Mouse (Mus musculus): ENCODE measurements around the gene Polg2. TPM values are rescaled to one million over a fixed set of nuclear protein-coding genes. Genes with fewer than 3 reads are reported as not detected.
"Not testable (repeated sequence)": the region's sequence is repeated elsewhere in the genome, so short reads cannot be mapped to it uniquely, and the experiment has no call there.

The Polg2 gene
- total RNA-seq, 2 experiments from 2014 or later: 11.1 to 13.3 TPM

GRCm38 (mm10) chr11:106728402-106729366 lies 50.7 kb downstream of the Polg2 start:
- no peak for ATAC-seq (ENCODE audit: poor library complexity, severe bottlenecking)

GRCm38 (mm10) chr11:106727967-106728366 lies 51.4 kb downstream of the Polg2 start:
- ATAC-seq (ENCODE audit: poor library complexity, severe bottlenecking): no peak

GRCm38 (mm10) chr11:106724916-106725235 lies 54.5 kb downstream of the Polg2 start:
- ATAC-seq (ENCODE audit: poor library complexity, severe bottlenecking): not testable (repeated sequence)

- ATAC-seq (ENCODE audit: poor library complexity, severe bottlenecking): no peak
Observed at GRCm38 (mm10) chr11:106724176-106724915, 55.0 kb downstream of the Polg2 start.

GRCm38 (mm10) chr11:106723611-106724125 lies 55.7 kb downstream of the Polg2 start:
- no peak for ATAC-seq (ENCODE audit: poor library complexity, severe bottlenecking)

- ATAC-seq (ENCODE audit: poor library complexity, severe bottlenecking): peak; percentile 59; the same call in 1 of the 2 replicates
Observed at GRCm38 (mm10) chr11:106722831-106723361, 56.4 kb downstream of the Polg2 start.

- ATAC-seq (ENCODE audit: poor library complexity, severe bottlenecking): no peak
Observed at GRCm38 (mm10) chr11:106720379-106720778, 59.0 kb downstream of the Polg2 start.

Other genes with a start within 250 kb of the Polg2 start
- gene Tex2, start 166.1 kb downstream of the Polg2 start, total RNA-seq (2015): 27.4 and 30.3 TPM in 2 replicates
- 39.8 and 43.5 TPM in 2 replicates for gene Tex2, start 166.1 kb downstream of the Polg2 start, total RNA-seq (2017)
- 25.0 and 26.2 TPM in 2 replicates for gene Pecam1, start 28.9 kb downstream of the Polg2 start, total RNA-seq (2015)
- 22.6 and 24.4 TPM in 2 replicates for gene Pecam1, start 28.9 kb downstream of the Polg2 start, total RNA-seq (2017)
- gene Milr1, start 28.3 kb downstream of the Polg2 start, total RNA-seq (2015): 195 and 212 TPM in 2 replicates
- gene Milr1, start 28.3 kb downstream of the Polg2 start, total RNA-seq (2017): 204 and 237 TPM in 2 replicates
- 755 and 789 TPM in 2 replicates for gene Ddx5, start 9.6 kb upstream of the Polg2 start, total RNA-seq (2015)
- gene Ddx5, start 9.6 kb upstream of the Polg2 start, total RNA-seq (2017): 996 and 1,155 TPM in 2 replicates
- gene Cep95, start 9.7 kb upstream of the Polg2 start, total RNA-seq (2015): 15.8 and 16.5 TPM in 2 replicates
- 12.2 and 18.6 TPM in 2 replicates for gene Cep95, start 9.7 kb upstream of the Polg2 start, total RNA-seq (2017)
- 27.0 and 28.6 TPM in 2 replicates for gene Smurf2, start 141.2 kb upstream of the Polg2 start, total RNA-seq (2015)
- gene Smurf2, start 141.2 kb upstream of the Polg2 start, total RNA-seq (2017): 34.1 and 38.5 TPM in 2 replicates
- 355 and 377 TPM in 2 replicates for gene Kpna2, start 220.0 kb upstream of the Polg2 start, total RNA-seq (2015)
- 262 and 286 TPM in 2 replicates for gene Kpna2, start 220.0 kb upstream of the Polg2 start, total RNA-seq (2017)
- 0.87 and 0.93 TPM in 2 replicates for gene 1810010H24Rik, start 246.1 kb upstream of the Polg2 start, total RNA-seq (2015)
- 0.15 and 0.41 TPM in 2 replicates for gene 1810010H24Rik, start 246.1 kb upstream of the Polg2 start, total RNA-seq (2017)